Mouse (Mus musculus): ENCODE measurements around the gene Camta1.

DNA sequence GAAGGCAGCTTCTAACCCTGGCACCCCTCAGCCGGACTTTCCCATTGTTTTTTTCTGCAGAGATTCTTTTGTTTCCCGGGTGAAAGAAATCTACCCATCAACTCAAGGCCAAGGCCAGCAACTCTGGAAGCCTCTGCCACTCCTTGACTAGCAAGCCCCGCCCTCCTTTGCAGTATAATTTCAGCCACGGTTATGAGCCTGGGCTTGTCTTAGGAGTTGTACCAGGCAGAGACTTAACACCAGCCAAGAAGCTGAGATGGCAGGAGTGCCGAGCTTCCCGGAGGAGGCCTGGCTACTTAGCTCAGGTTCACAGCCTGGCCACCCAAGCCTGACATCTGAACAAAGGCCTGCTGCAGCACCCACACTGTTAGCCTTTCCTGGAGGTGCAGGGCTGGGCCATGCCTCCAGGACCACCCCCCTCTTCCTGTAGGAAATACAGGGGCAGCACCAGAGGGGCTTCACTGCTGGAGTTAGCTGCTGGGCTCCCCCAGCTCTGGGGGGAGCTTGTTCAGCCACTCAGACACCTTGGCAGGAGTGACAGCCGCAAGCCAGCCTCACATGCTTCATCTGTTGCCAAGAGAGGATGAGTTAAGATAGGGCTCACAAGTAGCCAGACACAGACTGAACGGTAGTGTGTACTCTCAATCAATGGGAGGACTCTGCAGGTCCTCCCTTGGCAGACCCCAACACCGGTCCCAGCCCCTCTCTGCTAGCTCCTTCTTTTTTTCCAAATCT, 730.8 kb downstream of the Camta1 start:
- TF ChIP-seq CTCF (IDR thresholded peaks at IDR 0.05; ENCODE audit: borderline replicate concordance, control insufficient read depth, extremely low read depth, insufficient read depth, low read length, poor library complexity) (no peak), POLR2A (IDR thresholded peaks at IDR 0.05; ENCODE audit: control insufficient read depth, extremely low read depth, insufficient read depth, low read length, poor library complexity) (no peak)
